Mouse (Mus musculus) myocyte (in vitro differentiated cells): ENCODE results near the gene Lrp2bp.

Experiments
- CEBPB ChIP-seq: IDR thresholded peaks from 2 replicates; pipeline ENCODE4 v1.6.1; 2011; ENCODE audit warnings: mild to moderate bottlenecking, moderate library complexity; ENCODE audit not compliant: poor library complexity, insufficient read depth, severe bottlenecking
- E2F4 ChIP-seq: IDR thresholded peaks from one replicate; pipeline ENCODE4 v1.6.1; 2011; ENCODE audit warnings: mild to moderate bottlenecking, control low read depth, moderate library complexity; ENCODE audit not compliant: insufficient read depth
- MAX ChIP-seq: IDR thresholded peaks from one replicate; pipeline ENCODE4 v1.6.1; 2011; ENCODE audit warnings: low read depth, mild to moderate bottlenecking, control low read depth
- POLR2A ChIP-seq: IDR thresholded peaks from one replicate; pipeline ENCODE4 v1.6.1; 2011; ENCODE audit warnings: low read depth, mild to moderate bottlenecking, control low read depth, moderate library complexity; ENCODE audit not compliant: insufficient read length
- POLR2AphosphoS2 ChIP-seq: IDR thresholded peaks from one replicate; pipeline ENCODE4 v1.6.1; 2011; ENCODE audit warnings: low read depth, control low read depth; ENCODE audit not compliant: insufficient read length
- TCF3 ChIP-seq: IDR thresholded peaks from one replicate; pipeline ENCODE4 v1.6.1; 2011; ENCODE audit warnings: low read depth, control low read depth; ENCODE audit not compliant: insufficient read length
- USF1 ChIP-seq: IDR thresholded peaks from one replicate; pipeline ENCODE4 v1.6.1; 2011; ENCODE audit warnings: low read depth, mild to moderate bottlenecking, control low read depth, moderate library complexity

DNA sequence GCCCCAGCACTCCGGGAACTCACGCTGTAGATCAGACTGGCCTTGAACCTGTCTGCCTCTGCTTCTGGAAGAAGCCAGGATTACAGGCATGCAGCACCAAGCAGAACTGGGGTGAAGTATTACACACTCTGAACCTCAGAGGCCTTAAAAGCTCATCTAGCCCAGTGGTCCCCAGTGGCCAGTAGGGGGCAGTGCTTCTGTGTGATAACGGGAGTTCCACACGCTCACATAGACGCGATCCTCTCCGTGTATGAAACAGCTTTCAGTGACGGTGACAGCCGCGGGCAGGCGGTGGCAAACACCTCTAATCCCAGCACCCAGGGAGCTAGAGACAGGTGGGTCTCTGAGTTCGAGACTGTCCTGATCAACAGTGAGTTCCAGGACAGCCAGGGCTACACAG is 28.2 kb upstream of the Lrp2bp start:
- TF ChIP-seq MAX: no peak
- no peak for TF ChIP-seq POLR2A
- no peak for TF ChIP-seq USF1
- no peak for TF ChIP-seq CEBPB
- TF ChIP-seq TCF3: no peak
- TF ChIP-seq POLR2AphosphoS2: no peak
- TF ChIP-seq E2F4: no peak
